Mouse (Mus musculus): ENCODE results near the gene Ermap. TPM values are rescaled to one million over a fixed set of nuclear protein-coding genes. Genes with fewer than 3 reads are reported as not detected.

Gene Ermap
- polyA plus RNA-seq, 2 experiments: 191 to 300 TPM

DNA sequence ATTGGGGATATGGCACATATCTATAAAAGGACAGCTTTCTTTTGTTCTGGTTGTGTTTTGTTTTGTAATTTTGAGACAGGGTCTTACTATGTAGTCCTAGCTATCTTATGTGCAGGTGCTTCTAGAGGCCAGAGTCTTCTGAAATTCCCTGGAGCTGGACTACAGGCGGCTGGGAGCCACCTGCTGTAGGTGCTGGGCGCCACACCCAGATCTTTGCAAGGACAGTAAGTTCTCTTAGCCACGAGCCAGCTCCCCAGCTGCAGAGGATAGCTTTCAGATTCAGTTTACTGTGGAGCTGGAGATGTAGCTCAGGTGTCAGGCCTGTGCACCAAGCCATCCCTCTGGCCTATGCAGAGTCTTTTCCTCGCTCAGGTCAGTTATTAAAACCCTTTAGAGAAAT is 22.7 kb downstream of the Ermap start:
- Histone ChIP-seq H3K9ac (replicated peaks) (no peak overlapping the region), H3K9me3 (ENCODE audit: control insufficient read depth, low read length) (no peaks in the 10 kb centered on the region), H3K4me3 (ENCODE audit: insufficient read depth in 1 of 2, low read depth in 2 of 2, low read length in 2 of 2) (no peak overlapping the region), H3K27ac (no peak overlapping the region), H3K4me2 (ENCODE audit: low read depth) (no peak overlapping the region), H3K36me3 (replicated peaks; ENCODE audit: control insufficient read depth, insufficient read depth, low read depth) (peaks cover 4% of the 10 kb centered on the region; the same call in 1 of the 2 replicates), H3K27me3 (ENCODE audit: control insufficient read depth, insufficient read depth, low read length) (no peaks in the 10 kb centered on the region), H3K4me1 (replicated peaks; ENCODE audit: control insufficient read depth in 2 of 2, insufficient read depth in 2 of 2, low read length in 1 of 2) (no peaks in the 10 kb centered on the region)
- ATAC-seq (ENCODE audit: insufficient read depth): no peak
- 68% methylated on average over 4 of the region's 4 CpGs for WGBS (ENCODE audit: insufficient replicate concordance)
- no peak for DNase-seq (ENCODE audit: low read depth in 3 of 3, low spot score in 3 of 3)
- TF ChIP-seq EP300 (IDR thresholded peaks at IDR 0.05; ENCODE audit: low read depth) (no peak), CTCF (IDR thresholded peaks at IDR 0.05; ENCODE audit: low read depth) (peak; percentile 20; the same call in 1 of the 2 replicates)

DNA sequence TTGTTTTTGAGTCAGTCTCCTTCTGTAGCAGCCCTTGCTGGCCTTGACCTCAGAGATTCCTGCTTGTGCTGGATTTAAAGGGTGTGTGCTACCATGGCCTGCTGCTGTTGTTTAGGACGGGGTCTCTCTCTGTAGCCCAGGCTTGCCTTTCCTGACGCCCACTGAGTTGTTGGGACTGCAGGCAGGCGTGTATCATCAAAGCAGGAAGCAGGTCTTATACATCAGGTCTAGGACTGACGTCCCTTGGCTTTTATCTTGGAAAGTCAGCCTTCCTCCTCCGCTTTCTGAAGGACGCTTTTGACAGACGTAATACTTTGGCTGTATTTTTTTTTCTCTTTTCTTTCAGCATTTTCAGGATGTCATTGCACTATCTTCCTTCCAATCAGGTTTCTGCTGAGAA is 23.9 kb downstream of the Ermap start:
- Histone ChIP-seq H3K9ac (replicated peaks) (no peak overlapping the region), H3K4me3 (ENCODE audit: insufficient read depth in 1 of 2, low read depth in 2 of 2, low read length in 2 of 2) (no peak overlapping the region), H3K9me3 (ENCODE audit: control insufficient read depth, low read length) (no peaks in the 10 kb centered on the region), H3K27me3 (ENCODE audit: control insufficient read depth, insufficient read depth, low read length) (no peaks in the 10 kb centered on the region), H3K36me3 (replicated peaks; ENCODE audit: control insufficient read depth, insufficient read depth, low read depth) (peaks cover 4% of the 10 kb centered on the region; the same call in 1 of the 2 replicates), H3K4me2 (ENCODE audit: low read depth) (no peak overlapping the region), H3K27ac (no peak overlapping the region), H3K4me1 (replicated peaks; ENCODE audit: control insufficient read depth in 2 of 2, insufficient read depth in 2 of 2, low read length in 1 of 2) (no peaks in the 10 kb centered on the region)
- WGBS (ENCODE audit: insufficient replicate concordance): 22% methylated on average over 7 of the region's 7 CpGs
- DNase-seq (ENCODE audit: low read depth in 3 of 3, low spot score in 3 of 3) (no peak), ATAC-seq (ENCODE audit: insufficient read depth) (no peak)
- TF ChIP-seq CTCF (IDR thresholded peaks at IDR 0.05; ENCODE audit: low read depth): no peak
- TF ChIP-seq EP300 (IDR thresholded peaks at IDR 0.05; ENCODE audit: low read depth): no peak

DNA sequence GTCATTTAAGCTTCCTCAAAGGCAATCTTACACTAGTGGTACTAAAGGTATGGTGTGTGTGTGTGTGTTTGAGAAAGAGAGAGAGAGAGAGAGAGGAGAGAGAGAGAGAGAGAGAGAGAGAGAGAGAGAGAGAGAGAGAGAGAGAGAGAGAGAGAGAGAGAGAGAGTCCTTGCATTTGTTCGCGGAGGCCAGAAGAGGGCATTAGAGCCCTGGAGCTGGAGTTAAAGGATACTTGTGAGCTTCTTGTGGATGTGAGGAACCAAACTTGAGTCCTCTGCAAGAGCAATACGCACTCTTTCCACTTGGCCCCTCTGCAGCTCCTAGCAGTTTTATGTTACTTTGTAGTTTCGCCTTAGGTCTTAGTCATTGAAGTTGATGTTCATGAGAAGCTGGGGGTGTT is 26.8 kb downstream of the Ermap start:
- WGBS (ENCODE audit: insufficient replicate concordance): 63% methylated on average over 4 of the region's 4 CpGs
- H3K4me3 ChIP-seq (ENCODE audit: insufficient read depth in 1 of 2, low read depth in 2 of 2, low read length in 2 of 2): no peak overlapping the region

DNA sequence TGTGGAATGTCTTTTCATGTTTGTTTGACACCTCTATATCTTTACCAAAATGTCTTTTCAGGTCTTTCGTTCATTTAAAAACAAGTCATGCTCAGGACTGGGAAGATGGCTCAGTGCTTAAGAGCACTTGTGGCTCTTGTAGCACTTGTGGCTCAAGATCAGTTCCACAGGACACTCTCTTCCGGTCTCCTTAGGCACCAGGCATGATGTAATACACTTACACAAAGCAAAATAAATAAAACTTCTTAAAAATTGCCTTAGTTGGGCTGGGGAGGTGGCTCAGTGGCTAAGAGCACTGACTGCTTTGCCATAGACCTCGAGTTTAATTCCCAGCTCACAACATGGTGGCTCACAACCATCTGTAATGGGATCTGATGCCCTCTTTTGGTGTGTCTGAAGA is 28.5 kb downstream of the Ermap start:
- WGBS (ENCODE audit: insufficient replicate concordance): 61% methylated on average over 3 of the region's 3 CpGs
- H3K27ac ChIP-seq: no peak overlapping the region
- no peaks in the 10 kb centered on the region for H3K36me3 ChIP-seq (replicated peaks; ENCODE audit: control insufficient read depth, insufficient read depth, low read depth)
- ATAC-seq (ENCODE audit: insufficient read depth) (no peak), DNase-seq (ENCODE audit: low read depth in 3 of 3, low spot score in 3 of 3) (no peak)
- TF ChIP-seq EP300 (IDR thresholded peaks at IDR 0.05; ENCODE audit: low read depth) (no peak), CTCF (IDR thresholded peaks at IDR 0.05; ENCODE audit: low read depth) (no peak)
- H3K4me3 ChIP-seq (ENCODE audit: insufficient read depth in 1 of 2, low read depth in 2 of 2, low read length in 2 of 2): no peak overlapping the region
- no peaks in the 10 kb centered on the region for H3K9me3 ChIP-seq (ENCODE audit: control insufficient read depth, low read length)
- no peak overlapping the region for H3K9ac ChIP-seq (replicated peaks)
- no peaks in the 10 kb centered on the region for H3K27me3 ChIP-seq (ENCODE audit: control insufficient read depth, insufficient read depth, low read length)
- H3K4me2 ChIP-seq (ENCODE audit: low read depth): no peak overlapping the region
- no peaks in the 10 kb centered on the region for H3K4me1 ChIP-seq (replicated peaks; ENCODE audit: control insufficient read depth in 2 of 2, insufficient read depth in 2 of 2, low read length in 1 of 2)

More for the DNA sequence above, 26.8 kb downstream of the Ermap start:
- Histone ChIP-seq H3K4me2 (ENCODE audit: low read depth) (no peak overlapping the region), H3K27me3 (ENCODE audit: control insufficient read depth, insufficient read depth, low read length) (no peaks in the 10 kb centered on the region), H3K9ac (replicated peaks) (no peak overlapping the region), H3K27ac (no peak overlapping the region), H3K4me1 (replicated peaks; ENCODE audit: control insufficient read depth in 2 of 2, insufficient read depth in 2 of 2, low read length in 1 of 2) (no peaks in the 10 kb centered on the region), H3K36me3 (replicated peaks; ENCODE audit: control insufficient read depth, insufficient read depth, low read depth) (no peaks in the 10 kb centered on the region), H3K9me3 (ENCODE audit: control insufficient read depth, low read length) (no peaks in the 10 kb centered on the region)
- TF ChIP-seq CTCF (IDR thresholded peaks at IDR 0.05; ENCODE audit: low read depth): peak; percentile 45; the same call in 1 of the 2 replicates
- TF ChIP-seq EP300 (IDR thresholded peaks at IDR 0.05; ENCODE audit: low read depth): no peak
- DNase-seq (ENCODE audit: low read depth in 3 of 3, low spot score in 3 of 3) (no peak), ATAC-seq (ENCODE audit: insufficient read depth) (no peak)

DNA sequence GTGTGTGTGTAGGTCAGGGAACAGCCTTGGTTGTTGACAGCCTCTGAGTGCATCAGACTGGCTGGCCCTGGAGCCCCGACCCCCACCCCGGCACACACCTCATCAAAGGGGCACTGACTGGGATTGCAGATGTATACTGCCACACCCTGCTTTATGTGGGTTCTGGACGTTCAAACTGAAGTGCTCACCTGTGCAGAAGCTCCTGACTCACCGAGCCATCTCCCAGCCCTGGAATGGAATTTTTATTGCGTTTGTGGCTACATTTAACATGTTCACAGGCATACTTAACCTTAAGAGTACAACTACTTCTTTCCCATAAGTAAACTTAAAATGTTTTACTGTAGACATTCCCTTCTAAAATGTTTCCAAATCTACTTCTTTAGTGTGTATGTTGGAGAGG is 31.9 kb downstream of the Ermap start:
- Histone ChIP-seq H3K4me3 (ENCODE audit: insufficient read depth in 1 of 2, low read depth in 2 of 2, low read length in 2 of 2) (no peak overlapping the region), H3K36me3 (replicated peaks; ENCODE audit: control insufficient read depth, insufficient read depth, low read depth) (no peaks in the 10 kb centered on the region), H3K4me1 (replicated peaks; ENCODE audit: control insufficient read depth in 2 of 2, insufficient read depth in 2 of 2, low read length in 1 of 2) (no peaks in the 10 kb centered on the region), H3K9ac (replicated peaks) (no peak overlapping the region), H3K27me3 (ENCODE audit: control insufficient read depth, insufficient read depth, low read length) (no peaks in the 10 kb centered on the region), H3K27ac (no peak overlapping the region), H3K9me3 (ENCODE audit: control insufficient read depth, low read length) (no peaks in the 10 kb centered on the region), H3K4me2 (ENCODE audit: low read depth) (no peak overlapping the region)
- WGBS (ENCODE audit: insufficient replicate concordance): 72% methylated on average over 5 of the region's 5 CpGs
- ATAC-seq (ENCODE audit: insufficient read depth) (no peak), DNase-seq (ENCODE audit: low read depth in 3 of 3, low spot score in 3 of 3) (no peak)
- TF ChIP-seq EP300 (IDR thresholded peaks at IDR 0.05; ENCODE audit: low read depth) (no peak), CTCF (IDR thresholded peaks at IDR 0.05; ENCODE audit: low read depth) (no peak)
